Comparison of ENCODE assay signal across 7 mouse cellular contexts in the genomic region with DNA sequence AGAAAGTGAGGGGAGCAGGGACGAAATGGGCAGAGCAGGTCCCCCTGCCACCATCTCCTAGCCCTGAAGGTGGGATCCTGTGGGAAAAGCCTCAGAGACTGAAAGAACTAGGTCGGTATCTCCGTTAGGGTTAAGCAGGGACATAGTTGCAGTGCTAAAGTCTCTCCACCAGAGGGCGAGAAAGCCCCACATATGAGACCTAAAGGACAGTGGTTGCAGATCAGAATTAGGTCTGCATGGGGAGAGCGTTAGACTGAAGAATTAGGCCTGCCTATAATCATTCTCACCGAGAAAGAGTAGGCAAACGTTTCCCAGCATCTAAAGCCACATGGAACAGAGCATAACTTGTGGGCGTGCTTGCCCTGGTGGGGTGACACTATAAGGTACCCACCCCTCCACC.
DNase-seq lines count a peak whose midpoint lies in the region; ATAC-seq lines count a peak whose summit lies in the region.

No protein-coding gene starts in this region.

- DNase-seq in R1 (ENCODE audit: low read depth, low spot score): peak; percentile 78
- peak; percentile 55 for DNase-seq in cerebellum, adult 8-10 months
- DNase-seq in hindlimb bud, embryonic 11.5 days (ENCODE audit: extremely low spot score, low read depth, low spot score): peak; percentile 42
- DNase-seq in left cerebral cortex, adult 18-20 months (ENCODE audit: low spot score in 2 of 2): peak; percentile 73 to 76
- peak; percentile 38 to 68 for DNase-seq in lung, postnatal 4 days
- peak; percentile 85 to 88 for DNase-seq in right cerebral cortex, postnatal 10 days (ENCODE audit: low spot score in 2 of 2)

- peak; percentile 62 for ATAC-seq in frontal cortex, adult (ENCODE audit: low TSS enrichment)

Comparison
In these comparisons a context has a peak if more than half of its experiments do, and no peak if none do; other contexts are left out.
1. Peak in every context shown above with its lines: DNase-seq and ATAC-seq.